Mouse (Mus musculus): ENCODE results near the gene Padi1.

Gene Padi1

GRCm38 (mm10) chr4:140845666-140846065 lies at the start of gene Padi1:
Padi1 (minus strand) TSS chr4:140845778.
- DNase-seq (ENCODE audit: low spot score in 2 of 2) = no peak

DNA sequence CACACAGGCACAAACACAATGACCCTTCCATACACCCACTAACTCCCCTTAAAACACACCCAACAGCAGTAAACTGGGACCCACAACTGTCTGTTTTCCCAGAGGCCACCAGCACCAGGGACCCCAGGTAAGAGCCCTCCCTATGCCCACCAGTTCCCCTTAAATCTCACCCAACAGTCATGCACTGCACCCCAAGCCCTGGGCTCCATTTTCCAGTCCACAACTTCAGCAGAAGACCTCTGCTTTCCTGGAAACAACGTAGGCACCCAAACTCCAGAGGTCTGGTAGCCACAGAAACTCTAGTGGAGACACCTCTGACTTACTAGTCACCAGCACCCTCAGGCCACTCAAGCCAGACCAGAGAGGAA lies 46.6 kb upstream of the Padi1 start:
- DNase-seq (ENCODE audit: low spot score in 2 of 2) = no peak

DNA sequence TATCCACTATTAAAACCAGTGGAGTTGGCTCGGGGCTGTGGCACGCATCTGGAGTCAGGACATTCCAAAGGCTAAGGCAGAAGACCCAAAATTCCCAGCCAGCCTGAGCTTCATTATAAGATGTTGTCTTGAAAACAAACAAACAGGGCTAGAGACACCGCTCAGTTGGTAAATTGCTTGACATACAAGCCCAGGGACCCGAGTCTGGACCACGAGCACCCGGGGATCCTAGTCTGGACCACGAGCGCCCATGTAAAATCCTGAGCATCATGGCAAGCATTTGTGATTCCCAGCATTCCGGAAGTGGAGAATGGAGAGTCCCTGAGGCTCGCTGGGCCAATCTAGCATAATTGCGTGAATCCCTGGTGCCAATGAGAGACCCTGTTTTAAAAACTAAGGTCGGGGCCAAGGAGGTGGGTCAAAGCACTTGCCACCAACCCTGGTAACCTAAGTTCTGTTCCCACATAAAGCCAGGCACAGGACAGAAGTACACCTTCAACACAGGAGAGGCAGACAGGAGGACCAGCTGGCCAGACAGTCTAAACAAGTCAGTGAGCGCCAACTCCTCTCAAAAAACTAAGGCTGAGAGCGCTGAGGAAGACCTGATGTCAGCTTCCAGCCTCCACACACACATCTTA lies 46.1 kb upstream of the Padi1 start:
- no peak for DNase-seq (ENCODE audit: low spot score in 2 of 2)

DNA sequence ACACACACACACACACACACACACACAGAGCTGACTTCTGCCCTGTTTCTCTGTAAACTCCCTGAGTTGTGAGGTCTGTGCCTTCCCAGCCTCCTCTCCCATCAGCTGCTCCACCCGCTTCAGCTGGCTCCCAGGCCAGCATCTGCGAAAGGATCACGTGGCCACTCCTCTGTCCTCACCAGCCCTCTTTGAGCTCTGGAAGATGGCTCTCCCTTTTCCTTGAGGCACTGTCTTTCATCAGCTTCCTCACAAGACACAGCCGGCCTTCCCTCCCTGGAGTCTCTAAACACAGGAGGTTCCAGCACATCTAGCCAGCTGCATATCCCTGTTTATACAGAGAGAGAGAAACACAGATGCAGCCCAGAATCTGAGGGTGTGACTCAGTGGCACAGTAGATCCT lies 38.3 kb upstream of the Padi1 start:
- DNase-seq (ENCODE audit: low spot score in 2 of 2) = peak in 1 of 2 experiments; percentile 22

DNA sequence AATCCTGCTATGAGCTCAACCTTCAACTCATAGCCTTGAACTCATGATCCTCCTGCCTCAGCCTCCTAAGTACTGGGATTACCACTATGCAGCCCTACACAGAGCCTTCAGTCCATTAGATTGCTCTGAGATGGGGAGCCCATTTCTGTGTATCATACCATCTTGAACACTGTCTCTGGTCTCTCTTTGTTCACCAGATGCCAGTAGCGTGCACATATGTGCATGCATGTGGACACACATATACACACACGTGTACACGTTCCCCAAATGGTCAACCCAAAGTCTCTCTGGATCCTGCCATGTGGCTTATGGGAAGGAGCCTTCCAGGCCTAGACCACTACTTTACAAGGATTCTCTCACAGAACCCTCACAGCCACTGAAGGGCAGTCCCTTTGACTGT lies 37.4 kb upstream of the Padi1 start:
- no peak for DNase-seq (ENCODE audit: low spot score in 2 of 2)

DNA sequence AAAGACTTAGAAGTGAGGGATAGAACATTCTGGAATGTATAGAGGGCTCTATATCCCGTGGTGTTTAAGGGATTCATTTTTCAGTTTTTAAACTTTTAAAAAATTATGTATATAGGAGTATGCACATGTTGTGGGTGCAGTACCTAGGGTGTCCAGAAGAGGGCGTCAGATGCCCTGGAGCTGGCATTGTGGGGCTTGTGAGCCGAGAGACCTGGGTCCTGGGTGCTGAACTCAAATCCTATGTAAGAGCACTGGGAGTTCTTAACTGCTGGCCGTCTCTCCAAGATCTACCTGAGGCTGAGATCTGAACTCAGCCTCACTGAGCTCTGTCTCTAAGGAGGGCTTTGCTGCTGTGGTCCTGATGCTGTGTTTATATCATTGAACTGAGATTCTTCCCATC lies 36.8 kb upstream of the Padi1 start:
- DNase-seq (ENCODE audit: low spot score in 2 of 2) = no peak

DNA sequence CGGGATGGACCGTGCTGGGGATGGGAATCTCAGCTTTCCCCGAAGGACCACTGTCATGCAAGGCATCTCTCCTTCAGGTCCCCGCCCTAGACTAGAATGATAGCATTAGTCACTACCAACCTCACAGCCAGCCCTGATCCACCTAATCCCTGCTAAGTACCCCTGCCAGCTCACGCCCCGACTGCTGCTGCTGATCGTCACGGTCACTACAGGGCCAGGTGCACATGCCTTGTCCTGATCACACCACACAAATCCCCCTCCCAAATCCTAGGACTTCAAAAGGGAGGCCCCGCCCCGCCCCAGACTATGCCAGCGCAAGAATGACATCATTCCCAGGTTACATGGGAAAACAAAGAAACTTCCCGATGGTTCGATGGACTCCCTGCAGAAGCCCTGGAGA lies 36.2 kb upstream of the Padi1 start:
- no peak for DNase-seq (ENCODE audit: low spot score in 2 of 2)

GRCm38 (mm10) chr4:140881026-140881670 lies 35.6 kb upstream of the Padi1 start:
- DNase-seq (ENCODE audit: low spot score in 2 of 2) = no peak

DNA sequence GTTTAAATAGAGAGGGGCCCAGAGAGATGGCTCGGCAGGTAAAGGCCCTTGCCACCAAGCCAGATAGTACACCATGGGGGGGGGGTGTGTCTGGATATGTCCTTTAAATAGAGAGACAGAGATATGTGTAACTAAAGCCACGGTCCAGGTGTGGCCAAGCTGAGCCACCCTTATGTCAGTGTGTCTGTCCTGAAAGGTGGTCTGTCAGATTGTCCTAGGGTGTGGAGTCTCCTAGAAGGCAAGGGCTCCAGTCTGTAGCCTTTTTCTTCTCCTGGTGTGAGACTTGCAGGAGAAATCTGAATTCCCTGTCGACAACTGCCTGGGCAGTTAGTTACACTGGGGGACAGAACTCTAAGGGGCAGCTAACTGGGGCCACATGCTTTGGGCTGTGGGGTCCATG lies 34.6 kb upstream of the Padi1 start:
- DNase-seq (ENCODE audit: low spot score in 2 of 2) = no peak

DNA sequence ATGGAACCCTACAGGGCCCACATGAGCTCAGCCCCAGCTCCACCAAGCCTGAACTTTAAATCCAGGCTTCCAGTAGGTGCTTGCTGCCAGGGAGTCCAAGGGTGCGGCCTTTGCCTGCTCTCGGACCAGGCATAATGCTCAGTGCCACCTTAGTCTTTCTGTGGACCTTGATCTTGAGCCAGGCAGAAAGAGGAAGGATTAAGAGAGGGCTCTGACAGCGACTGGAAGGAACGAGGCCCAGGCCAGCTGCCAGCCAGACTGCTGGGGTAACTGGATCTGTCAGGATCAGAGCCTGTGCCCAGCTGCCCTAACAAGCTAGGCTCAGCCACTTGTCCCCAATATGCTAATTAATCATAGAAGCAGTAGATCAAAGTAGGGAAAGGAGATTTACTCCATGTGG lies 34.2 kb upstream of the Padi1 start:
- peak; percentile 37 to 39 for DNase-seq (ENCODE audit: low spot score in 2 of 2)

DNA sequence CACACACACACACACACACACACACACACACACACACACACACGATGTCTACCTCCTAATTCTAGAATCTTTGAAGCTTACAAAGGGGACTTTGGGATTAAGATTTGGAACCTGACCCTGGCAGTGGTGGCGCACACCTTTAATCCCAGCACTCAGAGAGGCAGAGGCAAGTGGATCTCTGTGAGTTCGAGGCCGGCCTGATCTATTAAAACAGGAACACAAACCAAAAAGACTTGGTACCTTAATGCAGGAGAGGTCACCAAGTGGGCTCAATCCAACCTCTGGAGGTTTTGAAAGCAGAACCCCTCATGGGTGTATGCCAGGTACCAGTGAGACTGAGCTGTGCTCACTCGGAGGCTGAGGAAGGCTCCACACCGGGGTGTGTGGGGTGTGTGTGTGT lies 33.5 kb upstream of the Padi1 start:
- no peak for DNase-seq (ENCODE audit: low spot score in 2 of 2)

DNA sequence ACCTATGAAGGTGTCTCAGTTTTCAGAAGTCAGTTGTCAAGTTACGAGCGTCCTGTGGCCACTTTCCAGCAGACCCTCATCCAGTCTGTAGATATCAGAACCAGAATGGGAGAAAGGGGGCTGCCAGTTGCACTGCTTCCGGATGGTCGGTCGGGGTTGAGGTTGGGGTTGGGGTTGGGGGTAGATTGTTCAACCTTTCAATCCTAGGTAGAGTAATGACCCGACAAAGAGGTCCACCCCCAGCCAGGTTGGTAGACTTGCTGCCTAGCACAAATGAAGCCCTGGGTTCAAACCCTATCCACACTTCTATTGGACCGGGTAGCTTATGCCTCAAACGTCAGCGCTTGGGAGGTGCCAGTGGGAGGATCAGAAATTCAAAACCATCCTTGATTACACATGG lies 33.1 kb upstream of the Padi1 start:
- DNase-seq (ENCODE audit: low spot score in 2 of 2) = no peak

- no peak for DNase-seq (ENCODE audit: low spot score in 2 of 2)
These were observed 31.9 kb upstream of the Padi1 start for GRCm38 (mm10) chr4:140877441-140877840.

GRCm38 (mm10) chr4:140876681-140877080 lies 31.1 kb upstream of the Padi1 start:
- no peak for DNase-seq (ENCODE audit: low spot score in 2 of 2)

DNA sequence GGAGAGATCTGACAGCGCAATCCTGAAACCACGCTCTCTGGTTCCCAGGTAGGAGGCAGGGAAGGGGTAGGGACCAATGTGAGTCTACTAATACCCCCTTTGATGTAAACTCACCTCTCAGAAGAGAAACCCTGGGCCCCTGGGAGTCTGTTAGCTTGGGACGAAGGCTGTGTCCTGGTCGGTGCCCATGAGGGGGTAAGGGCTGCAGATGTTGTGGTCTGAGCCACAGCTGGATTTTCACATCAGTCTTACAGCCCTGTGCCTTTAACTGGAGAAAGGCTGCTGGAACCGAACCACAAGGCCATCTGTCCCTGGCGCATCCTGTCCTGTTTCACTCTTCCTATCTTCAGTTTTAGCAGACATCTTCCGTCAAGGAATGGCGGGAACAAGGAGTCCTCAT lies 30.6 kb upstream of the Padi1 start:
- no peak for DNase-seq (ENCODE audit: low spot score in 2 of 2)

GRCm38 (mm10) chr4:140873011-140873410 lies 27.4 kb upstream of the Padi1 start:
- no peak for DNase-seq (ENCODE audit: low spot score in 2 of 2)

GRCm38 (mm10) chr4:140872686-140872992 lies 27.1 kb upstream of the Padi1 start:
- no peak for DNase-seq (ENCODE audit: low spot score in 2 of 2)

GRCm38 (mm10) chr4:140871851-140872685 lies 26.5 kb upstream of the Padi1 start:
- DNase-seq (ENCODE audit: low spot score in 2 of 2) = no peak

- no peak for DNase-seq (ENCODE audit: low spot score in 2 of 2)
These were observed 25.8 kb upstream of the Padi1 start for GRCm38 (mm10) chr4:140871376-140871775.

GRCm38 (mm10) chr4:140870876-140871275 lies 25.3 kb upstream of the Padi1 start:
- DNase-seq (ENCODE audit: low spot score in 2 of 2) = no peak

DNA sequence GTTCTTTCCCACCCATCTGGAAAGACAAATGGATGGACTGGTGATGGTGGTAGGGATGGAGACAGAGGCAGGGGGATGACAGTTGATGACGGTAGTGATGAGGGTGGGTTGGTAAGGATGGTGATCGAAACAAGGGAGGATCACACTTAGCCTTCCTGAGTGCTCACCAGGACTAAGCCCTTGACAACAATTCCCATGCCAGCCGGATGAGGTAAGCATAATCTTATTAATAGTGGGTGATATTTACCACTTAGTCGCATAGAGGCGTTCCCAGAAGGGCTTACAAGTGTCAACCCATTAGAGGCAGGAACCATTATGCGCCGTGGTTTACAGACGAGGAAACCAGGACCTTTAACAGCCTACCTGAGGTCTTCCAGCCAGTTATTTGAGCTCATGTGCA lies 24.4 kb upstream of the Padi1 start:
- no peak for DNase-seq (ENCODE audit: low spot score in 2 of 2)

DNA sequence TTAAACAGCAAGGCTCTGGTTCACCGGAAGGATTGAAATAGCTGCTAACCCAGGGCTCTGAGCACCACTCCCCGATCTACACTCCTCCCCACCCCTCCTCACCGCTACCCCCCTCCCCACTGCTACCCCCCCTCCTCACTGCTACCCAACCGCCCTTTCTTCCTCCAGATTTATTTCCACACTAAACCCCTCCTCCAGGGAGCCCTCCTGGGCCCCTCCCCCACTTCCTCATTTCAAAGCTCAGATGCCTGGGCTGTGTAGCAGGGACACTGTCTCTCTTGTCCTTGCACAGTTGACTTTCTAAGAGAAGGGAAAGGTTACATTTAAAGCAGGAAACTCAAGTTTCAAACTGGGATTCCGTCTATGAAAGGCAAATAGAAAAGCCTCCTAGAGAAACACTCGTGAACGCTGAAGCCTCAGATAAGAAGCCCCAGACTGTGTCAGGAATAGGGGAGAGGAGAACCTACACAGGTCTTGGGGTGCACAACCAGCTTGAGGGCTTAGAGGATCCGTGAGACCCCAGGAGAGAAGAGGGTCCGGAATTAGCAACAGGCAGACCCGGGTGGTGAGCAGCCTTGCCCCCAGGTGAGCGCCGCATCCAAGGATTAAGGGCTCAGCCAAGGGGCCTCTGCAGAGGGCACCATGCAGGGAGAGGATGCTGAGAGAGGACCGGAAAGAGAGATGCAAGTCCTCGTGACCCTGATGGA lies 23.1 kb upstream of the Padi1 start:
- DNase-seq (ENCODE audit: low spot score in 2 of 2) = no peak

Measured in frontal cortex, postnatal 10 days (tissue).